Mouse (Mus musculus) small intestine, adult 2 months (tissue): ENCODE data around the gene Ssc4d.

ENCODE experiments used
- CTCF ChIP-seq: fragments of 200-500 bp; IDR thresholded peaks from 2 replicates; pipeline ENCODE4 v1.5.1; 2012; ENCODE audit warnings: low read depth, mild to moderate bottlenecking, control low read depth, inconsistent platforms, low read length, moderate library complexity, mixed read lengths; ENCODE audit not compliant: insufficient replicate concordance, insufficient read length; ENCODE audit errors: extremely low read depth
- POLR2A ChIP-seq: fragments of 200-500 bp; IDR thresholded peaks from 2 replicates; pipeline ENCODE4 v1.6.1; 2012; ENCODE audit warnings: low read depth, mild to moderate bottlenecking, control low read depth, inconsistent platforms, low read length, moderate library complexity

GRCm38 (mm10) chr5:135962125-135962491 lies 12.2 kb downstream of the Ssc4d start:
- no peak for TF ChIP-seq CTCF
- no peak; the same call in 1 of the 2 replicates for TF ChIP-seq POLR2A
